Mouse (Mus musculus): Measurements from ENCODE around the gene Slc12a3.

Gene Slc12a3

GRCm38 (mm10) chr8:94333345-94333744 lies 4.3 kb downstream of the Slc12a3 start:
- DNase-seq: no peak

- no peak for DNase-seq
Observed at GRCm38 (mm10) chr8:94337559-94337958, 8.6 kb downstream of the Slc12a3 start.

- no peak for DNase-seq
Observed at GRCm38 (mm10) chr8:94340796-94341195, 11.8 kb downstream of the Slc12a3 start.

- no peak for DNase-seq
Observed at GRCm38 (mm10) chr8:94342691-94343090, 13.7 kb downstream of the Slc12a3 start.

GRCm38 (mm10) chr8:94343290-94343689 lies 14.3 kb downstream of the Slc12a3 start:
- DNase-seq: peak; percentile 55 to 81

- no peak for DNase-seq
Observed at GRCm38 (mm10) chr8:94343778-94344320, 14.8 kb downstream of the Slc12a3 start.

GRCm38 (mm10) chr8:94345657-94346056 lies 16.7 kb downstream of the Slc12a3 start:
- no peak for DNase-seq

- DNase-seq: no peak
Observed at GRCm38 (mm10) chr8:94346264-94346663, 17.3 kb downstream of the Slc12a3 start.

GRCm38 (mm10) chr8:94348425-94348824 lies 19.4 kb downstream of the Slc12a3 start:
- no peak for DNase-seq

- no peak for DNase-seq
Observed at GRCm38 (mm10) chr8:94354069-94354531, 25.1 kb downstream of the Slc12a3 start.

GRCm38 (mm10) chr8:94354571-94354970 lies 25.6 kb downstream of the Slc12a3 start:
- peak; percentile 51 to 53 for DNase-seq

- DNase-seq: no peak
Observed at GRCm38 (mm10) chr8:94357220-94357619, 28.2 kb downstream of the Slc12a3 start.

- no peak for DNase-seq
Observed at GRCm38 (mm10) chr8:94358541-94358940, 29.5 kb downstream of the Slc12a3 start.

GRCm38 (mm10) chr8:94361774-94362431 lies 32.9 kb downstream of the Slc12a3 start:
- no peak for DNase-seq

GRCm38 (mm10) chr8:94362607-94363239 lies 33.7 kb downstream of the Slc12a3 start:
- DNase-seq: no peak

GRCm38 (mm10) chr8:94363288-94363688 lies 34.3 kb downstream of the Slc12a3 start:
- DNase-seq: peak; percentile 78 to 85

GRCm38 (mm10) chr8:94363906-94364305 lies 34.9 kb downstream of the Slc12a3 start:
- DNase-seq: no peak

GRCm38 (mm10) chr8:94364686-94365312 lies 35.8 kb downstream of the Slc12a3 start:
- DNase-seq: no peak

- peak; percentile 75 to 81 for DNase-seq
Observed at GRCm38 (mm10) chr8:94365410-94365981, 36.5 kb downstream of the Slc12a3 start.

GRCm38 (mm10) chr8:94370839-94371238 lies 41.8 kb downstream of the Slc12a3 start:
- DNase-seq: no peak

- no peak for DNase-seq
Observed at GRCm38 (mm10) chr8:94372955-94373599, 44.1 kb downstream of the Slc12a3 start.

- DNase-seq: peak in 1 of 2 experiments; percentile 45
Observed at GRCm38 (mm10) chr8:94375551-94375991, 46.6 kb downstream of the Slc12a3 start.

- no peak for DNase-seq
Observed at GRCm38 (mm10) chr8:94376176-94376575, 47.2 kb downstream of the Slc12a3 start.

All from spleen, adult 18-20 months (tissue).